Mouse (Mus musculus) left cerebral cortex, adult 8-10 months (tissue): ENCODE measurements at regions not wholly inside any gene's neighbourhood (a gene's known extent, or its start where the extent isn't known, plus 50 kb on each side); places are given as distances from the start of the nearest gene placed in this dataset.

Experiments
- DNase-seq, 2 experiments: peaks; one replicate each; pipeline ENCODE4 v3.0.0; 2022; ENCODE audit warnings: low spot score in 2 of 2

GRCm38 (mm10) chr17:88337649-88338404 lies 102.7 kb upstream of the Foxn2 start:
- DNase-seq, result no peak

GRCm38 (mm10) chr17:88341141-88341540 lies 99.4 kb upstream of the Foxn2 start:
- no peak for DNase-seq

GRCm38 (mm10) chr17:88341599-88341998 lies 98.9 kb upstream of the Foxn2 start:
- no peak for DNase-seq

- no peak for DNase-seq
Observed at GRCm38 (mm10) chr17:88343091-88343783, 97.3 kb upstream of the Foxn2 start.

GRCm38 (mm10) chr17:88345433-88345832 lies 95.1 kb upstream of the Foxn2 start:
- no peak for DNase-seq

GRCm38 (mm10) chr17:88346896-88347295 lies 93.6 kb upstream of the Foxn2 start:
- no peak for DNase-seq

- no peak for DNase-seq
Observed at GRCm38 (mm10) chr17:88349825-88350460, 90.6 kb upstream of the Foxn2 start.

GRCm38 (mm10) chr17:88350986-88351385 lies 89.5 kb upstream of the Foxn2 start:
- no peak for DNase-seq

- DNase-seq, result no peak
Observed at GRCm38 (mm10) chr17:88352960-88353359, 87.6 kb upstream of the Foxn2 start.

- DNase-seq, result no peak
Observed at GRCm38 (mm10) chr17:88361161-88361560, 79.3 kb upstream of the Foxn2 start.

- no peak for DNase-seq
Observed at GRCm38 (mm10) chr17:88362404-88362803, 78.1 kb upstream of the Foxn2 start.

GRCm38 (mm10) chr17:88367876-88368275 lies 72.6 kb upstream of the Foxn2 start:
- no peak for DNase-seq

- DNase-seq, result no peak
Observed at GRCm38 (mm10) chr17:88369971-88370370, 70.5 kb upstream of the Foxn2 start.

GRCm38 (mm10) chr17:88370676-88371075 lies 69.8 kb upstream of the Foxn2 start:
- DNase-seq, result no peak

GRCm38 (mm10) chr17:88378505-88378904 lies 62.0 kb upstream of the Foxn2 start:
- no peak for DNase-seq

GRCm38 (mm10) chr17:88379389-88379788 lies 61.1 kb upstream of the Foxn2 start:
- no peak for DNase-seq

- no peak for DNase-seq
Observed at GRCm38 (mm10) chr17:88381106-88381505, 59.4 kb upstream of the Foxn2 start.

GRCm38 (mm10) chr17:88383447-88383846 lies 57.1 kb upstream of the Foxn2 start:
- DNase-seq, result no peak

- peak; percentile 3 to 17 for DNase-seq
Observed at GRCm38 (mm10) chr17:88388441-88388951, 52.0 kb upstream of the Foxn2 start.

GRCm38 (mm10) chr17:88389668-88390461 lies 50.6 kb upstream of the Foxn2 start:
- no peak for DNase-seq
